Mouse (Mus musculus) lung, adult 2 months (tissue): ENCODE measurements at regions not wholly inside any gene's neighbourhood (a gene's known extent, or its start where the extent isn't known, plus 50 kb on each side); places are given as distances from the start of the nearest gene placed in this dataset.
"Not testable (repeated sequence)": the region's sequence is repeated elsewhere in the genome, so short reads cannot be mapped to it uniquely, and the experiment has no call there.

Experiments used
- DNase-seq: peaks from one replicate; pipeline ENCODE4 v3.0.0; 2022
- H3K4me1 ChIP-seq: fragments of 200-500 bp; 2 replicates; pipeline ENCODE4 v1.6.1; 2011; ENCODE audit warnings: low read length; ENCODE audit not compliant: control insufficient read depth, insufficient read depth
- H3K4me3 ChIP-seq: fragments of 200-500 bp; replicated peaks from 2 replicates; pipeline ENCODE3; 2011; ENCODE audit warnings: low read depth, mild to moderate bottlenecking, control low read depth, low read length; ENCODE audit errors: extremely low read depth
- CTCF ChIP-seq: fragments of 200-500 bp; IDR thresholded peaks from 2 replicates; pipeline ENCODE4 v1.5.1; 2011; ENCODE audit warnings: mild to moderate bottlenecking, low read length, control low read depth; ENCODE audit not compliant: insufficient read depth
- POLR2A ChIP-seq: fragments of 200-500 bp; IDR thresholded peaks from 2 replicates; pipeline ENCODE4 v1.6.1; 2011; ENCODE audit warnings: low read depth, mild to moderate bottlenecking, control low read depth, low read length, borderline replicate concordance; ENCODE audit errors: extremely low read depth
- WGBS: fragments of 180-500 bp; shearing (Covaris S2); methylation state at CpG from one replicate; pipeline ENCODE4 v1.1.7; 2018; 5-methylcytosine and 5-hydroxymethylcytosine counted together

GRCm38 (mm10) chr15:90377959-90378358 is 153.8 kb downstream of the Alg10b start:
- H3K4me1 ChIP-seq: no peaks in the 10 kb centered on the region
- WGBS: 74% methylated on average over 2 of the region's 2 CpGs
- no peak for DNase-seq
- H3K4me3 ChIP-seq: no peak overlapping the region
- no peak for TF ChIP-seq CTCF
- no peak for TF ChIP-seq POLR2A

DNA sequence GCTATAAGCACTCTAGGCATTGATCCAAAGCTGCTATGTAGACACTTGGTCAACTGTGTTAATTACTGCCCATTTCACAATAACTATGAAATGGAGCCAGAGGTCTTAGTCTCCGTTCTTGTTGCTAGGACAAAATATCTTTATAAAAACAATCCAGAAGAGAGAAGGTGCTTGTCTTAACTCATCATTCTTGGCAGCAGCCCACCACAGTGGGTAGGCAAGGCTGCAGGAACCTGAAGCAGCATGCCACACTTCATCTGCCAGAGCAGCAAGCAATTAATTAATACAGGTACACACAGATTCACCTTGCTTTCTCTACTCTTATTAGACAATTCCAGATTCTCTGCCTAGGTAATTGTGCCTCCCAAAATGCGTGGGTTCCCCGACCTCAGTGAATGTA is 172.8 kb downstream of the Alg10b start:
- no peaks in the 10 kb centered on the region for H3K4me1 ChIP-seq
- no peak for DNase-seq
- TF ChIP-seq POLR2A (no peak), CTCF (no peak)
- no peak overlapping the region for H3K4me3 ChIP-seq
- 85% methylated on average over 3 of the region's 3 CpGs for WGBS

DNA sequence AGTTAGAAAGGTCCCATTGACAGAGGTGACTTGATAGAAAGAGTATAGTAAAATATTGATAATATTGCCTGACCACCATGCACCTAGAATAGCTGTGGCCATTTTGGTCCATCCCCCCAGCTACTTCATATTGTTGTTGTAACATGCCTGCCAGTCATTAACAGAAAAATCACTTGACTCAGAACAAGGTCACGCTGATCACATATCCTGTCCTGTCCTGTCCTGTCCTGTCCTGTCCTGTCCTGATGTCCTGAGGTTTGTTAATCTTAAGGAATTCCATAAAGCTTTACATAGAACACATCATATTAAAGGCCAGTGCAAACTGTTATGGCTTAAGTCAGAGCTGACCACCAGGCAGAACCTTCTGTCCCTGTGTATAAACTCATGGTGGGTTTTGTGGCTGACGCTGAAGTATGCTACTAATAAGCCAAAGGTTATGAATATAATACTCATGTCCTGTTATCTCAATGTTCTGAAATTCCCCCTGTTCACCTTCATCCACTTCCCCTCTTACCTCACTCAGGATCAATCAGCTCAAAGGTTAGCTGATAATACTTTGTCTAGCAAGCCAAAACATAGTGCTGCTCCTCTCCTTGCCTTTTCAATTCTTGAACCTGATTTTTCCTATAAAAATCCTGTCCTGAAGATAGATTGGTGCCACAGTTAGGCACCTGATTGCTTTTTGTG is 173.7 kb downstream of the Alg10b start:
- no peak overlapping the region for H3K4me3 ChIP-seq
- no peaks in the 10 kb centered on the region for H3K4me1 ChIP-seq
- TF ChIP-seq POLR2A (no peak), CTCF (no peak)
- DNase-seq: no peak
- 98% methylated on average over 2 of the region's 2 CpGs for WGBS

GRCm38 (mm10) chr15:90400326-90401280 is 176.5 kb downstream of the Alg10b start:
- Histone ChIP-seq H3K4me3 (no peak overlapping the region), H3K4me1 (no peaks in the 10 kb centered on the region)
- WGBS: 64% methylated on average over 5 of the region's 5 CpGs
- DNase-seq: no peak
- TF ChIP-seq CTCF (no peak), POLR2A (no peak)

DNA sequence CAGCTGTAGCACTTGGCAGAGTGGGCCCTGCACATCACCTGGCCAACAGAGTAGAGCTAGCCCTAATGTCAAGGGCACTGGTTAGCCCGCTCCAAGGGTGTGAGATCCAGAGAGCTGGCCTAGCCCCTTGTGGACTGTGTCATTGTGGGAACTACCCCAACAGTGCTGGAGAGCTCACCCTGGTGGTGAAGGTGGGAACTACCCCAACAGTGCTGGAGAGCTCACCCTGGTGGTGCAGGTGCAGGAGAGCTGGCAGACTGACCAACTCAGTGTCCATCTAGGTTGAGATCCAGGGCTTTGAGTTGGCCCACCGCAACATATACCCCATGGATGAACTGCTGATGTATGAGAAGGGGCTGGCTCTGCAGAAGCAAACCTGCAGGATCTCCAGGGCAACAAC is 196.7 kb downstream of the Alg10b start:
- Histone ChIP-seq H3K4me3 (no peak overlapping the region), H3K4me1 (no peaks in the 10 kb centered on the region; the same call in 1 of the 2 replicates)
- WGBS: 97% methylated on average over 2 of the region's 2 CpGs
- TF ChIP-seq POLR2A (no peak), CTCF (peak; percentile 24; the same call in 1 of the 2 replicates)
- DNase-seq: no peak

GRCm38 (mm10) chr15:90422122-90422614 is 198.1 kb downstream of the Alg10b start:
- 37% methylated on average over 5 of the region's 5 CpGs for WGBS
- no peak for DNase-seq
- H3K4me3 ChIP-seq: no peak overlapping the region

GRCm38 (mm10) chr15:90431048-90431447 is 206.9 kb downstream of the Alg10b start:
- WGBS: 89% methylated on average over 3 of the region's 3 CpGs
- H3K4me1 ChIP-seq, DNase-seq, H3K4me3 ChIP-seq: not testable (repeated sequence)

More at GRCm38 (mm10) chr15:90422122-90422614, 198.1 kb downstream of the Alg10b start:
- no peak for TF ChIP-seq POLR2A
- TF ChIP-seq CTCF: no peak
- no peaks in the 10 kb centered on the region; the same call in 1 of the 2 replicates for H3K4me1 ChIP-seq

DNA sequence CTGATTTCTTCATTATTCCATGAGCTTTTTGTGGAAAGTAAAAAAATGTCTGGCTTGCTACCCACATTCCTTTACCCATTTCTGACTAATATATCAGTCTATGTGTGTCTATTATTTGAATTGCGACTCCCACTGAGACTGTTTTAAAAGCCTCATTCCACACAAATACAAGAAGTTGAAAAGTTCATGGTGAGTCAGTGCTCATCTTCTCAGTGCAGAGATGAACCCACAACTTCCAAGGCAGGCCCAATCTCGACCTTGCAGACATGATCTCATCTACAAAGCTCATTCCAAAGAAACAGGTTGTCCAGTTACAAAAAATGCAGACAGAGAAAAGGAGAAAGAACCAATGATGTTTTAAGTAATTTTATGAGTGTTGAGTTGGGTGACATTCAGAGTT is 208.0 kb downstream of the Alg10b start:
- 51% methylated on average over 2 of the region's 2 CpGs for WGBS

DNA sequence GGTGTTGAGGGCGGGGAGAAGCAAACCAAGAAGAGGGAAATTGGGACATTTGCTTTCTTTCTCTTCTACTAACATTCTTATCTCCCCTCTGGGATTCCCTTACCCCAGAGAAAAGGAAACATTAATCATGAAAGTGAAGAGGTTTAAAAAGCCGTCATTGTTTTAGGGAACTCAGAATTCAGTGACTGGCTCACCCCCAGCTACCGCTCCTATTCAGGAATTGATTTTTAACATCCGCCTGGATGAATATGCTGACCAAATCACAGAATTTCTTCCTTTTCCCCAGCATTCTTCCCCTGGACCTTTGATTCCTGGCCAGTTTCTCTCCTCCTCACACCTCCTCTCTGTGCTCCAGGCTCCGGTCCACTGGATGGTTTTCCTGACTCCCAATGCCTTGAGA is 211.2 kb downstream of the Alg10b start:
- DNase-seq: no peak
- H3K4me3 ChIP-seq: no peak overlapping the region
- no peak for TF ChIP-seq CTCF
- no peak for TF ChIP-seq POLR2A
- H3K4me1 ChIP-seq: peaks cover 2% of the 10 kb centered on the region; the same call in 1 of the 2 replicates
- WGBS: 19% methylated on average over 5 of the region's 5 CpGs

More for the DNA sequence above, 208.0 kb downstream of the Alg10b start:
- no peak for DNase-seq
- Histone ChIP-seq H3K4me3 (no peak overlapping the region), H3K4me1 (peaks cover 2% of the 10 kb centered on the region; the same call in 1 of the 2 replicates)
- TF ChIP-seq CTCF (no peak), POLR2A (no peak)
